Mouse (Mus musculus): ENCODE measurements around the gene Lmnb2. TPM values are rescaled to one million over a fixed set of nuclear protein-coding genes. Genes with fewer than 3 reads are reported as not detected.

Gene Lmnb2
- total RNA-seq, 1 experiment from 2014 or later, result 46.6 TPM

DNA sequence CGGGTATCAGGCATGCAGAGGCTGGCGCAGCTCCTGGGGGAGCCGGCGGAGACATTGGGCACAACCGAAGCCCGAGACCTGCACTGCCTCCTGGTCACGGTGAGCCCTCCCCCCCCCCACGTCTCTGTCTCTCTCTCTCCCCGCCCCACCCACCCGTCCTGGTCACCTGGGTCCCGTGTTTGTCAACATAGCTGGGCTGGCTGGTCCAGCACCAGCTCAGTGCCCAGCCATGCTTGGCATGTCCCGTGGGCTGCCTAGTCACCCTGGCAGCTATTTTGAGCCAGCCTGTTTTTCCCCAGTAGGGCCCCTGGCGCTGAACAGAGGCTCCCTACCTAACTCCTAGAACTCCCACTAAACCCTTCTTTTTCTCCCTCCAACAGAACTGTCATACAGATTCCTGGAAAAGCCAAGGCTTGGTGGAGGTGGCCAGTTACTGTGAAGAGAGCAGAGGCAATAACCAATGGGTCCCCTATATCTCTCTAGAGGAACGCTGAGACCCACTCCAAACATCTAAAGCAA lies 13.2 kb upstream of the Lmnb2 start:
- ATAC-seq (replicated peaks; ENCODE audit: low read depth, poor library complexity, severe bottlenecking), result no peak

GRCm38 (mm10) chr10:80930361-80931152 lies 12.5 kb upstream of the Lmnb2 start:
- ATAC-seq (replicated peaks; ENCODE audit: low read depth, poor library complexity, severe bottlenecking), result peak; percentile 10

DNA sequence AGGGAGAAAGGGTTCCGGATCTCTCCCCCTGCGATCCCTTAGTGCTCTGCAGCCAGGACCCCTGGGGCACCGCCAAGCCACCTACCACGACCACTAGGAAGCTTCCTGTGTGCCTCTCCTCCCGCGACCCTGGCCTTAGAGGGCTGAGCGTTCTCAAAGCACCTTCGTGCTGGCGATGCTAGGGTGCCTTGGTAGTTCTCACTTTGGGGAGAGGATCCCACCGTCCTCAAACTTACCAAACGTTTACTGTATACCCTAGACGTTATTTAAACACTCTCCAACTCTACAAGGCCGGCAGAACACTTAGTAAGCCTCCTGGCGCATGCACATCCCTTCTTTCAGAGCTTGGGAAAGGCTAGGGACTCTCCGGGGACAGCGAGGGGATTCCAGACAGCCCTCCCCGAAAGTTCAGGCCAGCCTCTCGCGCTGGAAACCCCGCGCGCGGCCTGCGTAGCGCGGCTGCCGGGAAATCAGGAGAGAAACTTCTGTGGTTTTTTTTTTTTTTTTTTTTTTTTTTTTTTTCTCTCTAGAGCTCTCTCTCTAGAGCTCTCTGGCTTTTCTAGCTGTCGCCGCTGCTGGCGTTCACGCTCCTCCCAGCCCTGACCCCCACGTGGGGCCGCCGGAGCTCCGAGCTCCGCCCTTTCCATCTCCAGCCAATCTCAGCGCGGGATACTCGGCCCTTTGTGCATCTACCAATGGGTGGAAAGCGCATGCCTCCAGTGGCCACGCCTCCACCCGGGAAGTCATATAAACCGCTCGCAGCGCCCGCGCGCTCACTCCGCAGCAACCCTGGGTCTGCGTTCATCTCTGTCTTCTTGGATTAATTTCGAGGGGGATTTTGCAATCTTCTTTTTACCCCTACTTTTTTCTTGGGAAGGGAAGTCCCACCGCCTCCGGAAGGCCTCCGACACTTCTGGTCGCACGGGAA lies 11.5 kb upstream of the Lmnb2 start, which contains the start of gene Gadd45b:
Gadd45b (plus strand) TSS at position 775 of the 928 bp plus-strand sequence.
- ATAC-seq (replicated peaks; ENCODE audit: low read depth, poor library complexity, severe bottlenecking), result peak; percentile 80

- ATAC-seq (replicated peaks; ENCODE audit: low read depth, poor library complexity, severe bottlenecking), result peak; percentile 55
These were observed 10.7 kb upstream of the Lmnb2 start for GRCm38 (mm10) chr10:80928586-80929298.

GRCm38 (mm10) chr10:80925472-80925871 lies 7.4 kb upstream of the Lmnb2 start:
- no peak for ATAC-seq (replicated peaks; ENCODE audit: low read depth, poor library complexity, severe bottlenecking)

- ATAC-seq (replicated peaks; ENCODE audit: low read depth, poor library complexity, severe bottlenecking), result peak; percentile 68
These were observed 3.9 kb upstream of the Lmnb2 start for GRCm38 (mm10) chr10:80921923-80922322.

GRCm38 (mm10) chr10:80917336-80917778 lies 688 bp downstream of the Lmnb2 start:
- 0 out of 2 replicates have a peak, but pooled peaks have one; percentile 4 for ATAC-seq (replicated peaks; ENCODE audit: low read depth, poor library complexity, severe bottlenecking)

DNA sequence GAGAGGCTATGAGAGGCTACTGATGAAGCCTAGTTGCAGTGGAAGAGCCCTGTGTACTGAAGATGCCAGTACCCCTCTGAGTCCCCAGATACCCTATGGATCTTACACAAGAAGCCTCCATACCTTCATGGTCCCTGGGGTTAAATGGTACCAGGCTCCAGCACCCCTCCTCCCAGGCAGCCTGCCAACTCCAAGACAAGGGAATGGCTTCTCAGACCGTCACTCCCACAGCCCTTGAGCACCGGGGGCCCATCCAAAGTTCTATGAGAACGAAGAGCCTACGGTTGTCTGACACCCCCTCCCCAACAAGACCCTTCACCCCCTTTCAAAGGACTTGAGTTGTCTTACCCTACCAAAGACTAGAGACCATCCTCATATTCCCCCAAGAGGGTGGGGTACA lies 2.3 kb downstream of the Lmnb2 start:
- ATAC-seq (replicated peaks; ENCODE audit: low read depth, poor library complexity, severe bottlenecking), result no peak

- ATAC-seq (replicated peaks; ENCODE audit: low read depth, poor library complexity, severe bottlenecking), result no peak
These were observed 2.8 kb downstream of the Lmnb2 start for GRCm38 (mm10) chr10:80915260-80915659.

- ATAC-seq (replicated peaks; ENCODE audit: low read depth, poor library complexity, severe bottlenecking), result no peak
These were observed 3.8 kb downstream of the Lmnb2 start for GRCm38 (mm10) chr10:80914253-80914656.

GRCm38 (mm10) chr10:80913364-80914011 lies 4.6 kb downstream of the Lmnb2 start:
- no peak for ATAC-seq (replicated peaks; ENCODE audit: low read depth, poor library complexity, severe bottlenecking)

GRCm38 (mm10) chr10:80911891-80912290 lies 6.2 kb downstream of the Lmnb2 start:
- no peak for ATAC-seq (replicated peaks; ENCODE audit: low read depth, poor library complexity, severe bottlenecking)

- no peak for ATAC-seq (replicated peaks; ENCODE audit: low read depth, poor library complexity, severe bottlenecking)
These were observed 6.7 kb downstream of the Lmnb2 start for GRCm38 (mm10) chr10:80911354-80911753.

- ATAC-seq (replicated peaks; ENCODE audit: low read depth, poor library complexity, severe bottlenecking), result no peak
These were observed 8.5 kb downstream of the Lmnb2 start for GRCm38 (mm10) chr10:80909375-80910162.

DNA sequence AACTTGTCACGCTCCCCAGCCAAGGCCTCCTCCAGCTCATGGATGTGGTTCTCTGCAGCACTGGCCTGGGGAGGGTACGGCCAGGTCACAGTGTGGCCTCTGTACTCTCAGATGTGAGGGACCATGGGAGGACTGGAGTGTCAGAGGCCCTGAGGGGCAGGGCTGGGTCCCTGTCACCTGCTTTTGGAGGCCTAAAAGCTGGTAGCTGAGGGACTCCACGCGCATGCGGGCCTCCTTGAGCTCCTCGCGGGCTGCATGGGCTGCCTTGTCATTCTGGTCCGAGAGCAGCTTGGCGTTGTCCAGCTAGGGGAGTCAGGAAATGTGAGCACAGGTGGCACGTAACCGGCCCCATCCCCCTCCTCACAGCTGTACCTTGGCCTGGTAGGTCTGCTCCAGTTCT lies 13.3 kb downstream of the Lmnb2 start:
- no peak for ATAC-seq (replicated peaks; ENCODE audit: low read depth, poor library complexity, severe bottlenecking)

- no peak for ATAC-seq (replicated peaks; ENCODE audit: low read depth, poor library complexity, severe bottlenecking)
These were observed 13.9 kb downstream of the Lmnb2 start for GRCm38 (mm10) chr10:80904004-80904693.

DNA sequence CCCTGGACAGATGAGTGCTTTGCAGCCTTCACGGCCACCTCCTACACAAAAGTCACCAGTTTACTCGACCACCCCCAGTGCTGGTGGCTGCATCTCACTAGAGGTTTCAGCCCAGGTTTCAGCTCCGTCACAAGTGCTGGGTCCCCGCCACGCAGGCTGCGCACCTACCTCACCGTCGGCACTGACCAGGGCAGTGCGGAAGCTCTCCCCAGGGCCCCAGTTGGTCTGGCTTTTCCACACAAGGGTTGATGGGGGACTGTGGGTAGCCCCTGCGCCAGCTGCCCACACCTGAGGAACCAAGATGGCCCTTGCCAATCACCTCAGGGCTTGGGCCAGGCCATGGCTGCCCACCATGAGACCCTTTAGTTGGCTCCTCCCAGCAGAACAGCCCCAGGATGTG lies 14.8 kb downstream of the Lmnb2 start:
- ATAC-seq (replicated peaks; ENCODE audit: low read depth, poor library complexity, severe bottlenecking), result no peak

- no peak for ATAC-seq (replicated peaks; ENCODE audit: low read depth, poor library complexity, severe bottlenecking)
These were observed 15.6 kb downstream of the Lmnb2 start for GRCm38 (mm10) chr10:80902273-80902940.

All from common myeloid progenitor, adult 5-6 weeks (primary cell).